Mouse (Mus musculus): ENCODE data around the gene Slc2a12. TPM values are rescaled to one million over a fixed set of nuclear protein-coding genes. Genes with fewer than 3 reads are reported as not detected.

Slc2a12 gene
- total and polyA plus RNA-seq, 3 experiments: 0.01 to 0.35 TPM; not detected in 1

DNA sequence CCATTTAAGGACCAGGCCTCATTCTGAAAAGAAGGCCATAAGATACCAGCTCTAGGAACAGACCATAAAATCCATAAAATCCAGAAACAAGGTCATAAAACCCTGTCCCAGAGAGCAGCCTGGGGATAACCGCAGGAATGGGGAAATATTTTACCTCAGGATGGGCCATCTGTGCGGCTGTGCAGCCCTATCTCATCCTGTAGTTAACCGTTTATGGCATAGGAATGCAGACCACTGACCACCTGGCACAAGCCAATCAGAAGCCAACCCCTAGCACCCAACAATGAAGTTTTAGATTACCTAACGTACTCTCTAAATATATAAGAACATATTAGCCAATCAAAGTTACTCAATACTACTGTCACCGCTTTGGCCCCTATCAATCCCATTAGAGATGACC lies 36.5 kb upstream of the Slc2a12 start:
- no peak for DNase-seq (ENCODE audit: low read depth, low spot score)
- Histone ChIP-seq H3K27ac (ENCODE audit: control insufficient read depth, low read depth, low read length) (no peak overlapping the region), H3K27me3 (ENCODE audit: control insufficient read depth in 1 of 2, insufficient read depth in 2 of 2, low read length in 2 of 2) (0 out of 4 replicates have a peak, but pooled peaks cover 0 to 2% of the 10 kb centered on the region in 2 experiments), H3K9me3 (replicated peaks; ENCODE audit: insufficient read depth, low read length) (no peaks in the 10 kb centered on the region), H3K4me1 (ENCODE audit: control insufficient read depth in 1 of 2, insufficient read depth in 2 of 2, low read length in 2 of 2) (no peaks in the 10 kb centered on the region), H3K4me3 (ENCODE audit: control insufficient read depth in 1 of 2, insufficient read depth in 1 of 2, low read depth in 2 of 2, low read length in 2 of 2) (no peak overlapping the region), H3K79me2 (ENCODE audit: control insufficient read depth, insufficient read depth, low read length, poor library complexity) (no peaks in the 10 kb centered on the region), H3K36me3 (ENCODE audit: control insufficient read depth in 1 of 2, insufficient read depth in 2 of 2, low read length in 2 of 2) (no peaks in the 10 kb centered on the region), H3K9ac (ENCODE audit: control insufficient read depth, low read depth, low read length, poor library complexity, severe bottlenecking) (no peak overlapping the region)
- no peak for TF ChIP-seq ELF1 (IDR thresholded peaks at IDR 0.05; ENCODE audit: low read depth, low read length)
- TF ChIP-seq NELFE (IDR thresholded peaks at IDR 0.05; ENCODE audit: low read depth, low read length): no peak
- TF ChIP-seq ZNF384 (IDR thresholded peaks at IDR 0.05; ENCODE audit: low read depth, low read length): no peak
- TF ChIP-seq SMC3 (IDR thresholded peaks at IDR 0.05; ENCODE audit: low read depth, low read length): no peak
- no peak for TF ChIP-seq GABPA (IDR thresholded peaks at IDR 0.05; ENCODE audit: low read depth, low read length)
- no peak for TF ChIP-seq POLR2A (IDR thresholded peaks at IDR 0.05; ENCODE audit: control insufficient read depth in 1 of 2, insufficient read depth in 1 of 2, low read depth in 1 of 2, low read length in 2 of 2, poor library complexity in 1 of 2)
- TF ChIP-seq SIN3A (IDR thresholded peaks at IDR 0.05; ENCODE audit: low read length): no peak
- TF ChIP-seq MEF2A (IDR thresholded peaks at IDR 0.05; ENCODE audit: extremely low read depth, insufficient replicate concordance, low read depth, low read length, poor library complexity, severe bottlenecking): no peak
- TF ChIP-seq MAX (IDR thresholded peaks at IDR 0.05; ENCODE audit: low read length): no peak
- no peak for TF ChIP-seq MXI1 (IDR thresholded peaks at IDR 0.05; ENCODE audit: low read depth, low read length)
- TF ChIP-seq MAFK (IDR thresholded peaks at IDR 0.05; ENCODE audit: borderline replicate concordance, low read depth, low read length): no peak
- TF ChIP-seq JUND (IDR thresholded peaks at IDR 0.05; ENCODE audit: low read depth, low read length): no peak

DNA sequence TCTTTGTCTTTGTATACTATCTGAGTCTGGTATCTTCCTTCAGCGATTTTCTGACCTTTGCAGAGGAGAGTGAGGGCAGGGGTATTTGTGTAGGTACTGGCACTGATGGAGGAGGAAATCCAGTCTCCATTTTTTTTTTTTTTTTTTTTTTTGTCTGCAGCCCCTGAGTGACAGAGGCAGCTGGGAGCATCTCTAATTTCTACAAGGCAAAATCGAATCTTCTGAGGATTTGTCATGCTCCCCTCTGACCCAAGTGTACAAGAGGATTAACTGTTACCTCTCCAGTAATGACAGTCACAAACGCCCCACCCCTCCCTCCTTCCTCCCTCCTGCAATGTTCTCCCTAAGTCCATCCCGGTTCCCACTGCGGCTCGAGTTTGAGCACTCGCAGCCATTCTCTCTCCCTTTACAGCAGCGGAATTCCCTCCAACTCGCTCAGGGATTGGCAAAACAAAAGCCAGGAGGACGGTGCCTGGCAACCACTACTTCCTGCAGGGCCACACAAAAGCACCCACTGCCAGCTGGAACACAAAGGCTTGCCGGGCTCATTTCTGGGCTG lies 35.9 kb upstream of the Slc2a12 start:
- Histone ChIP-seq H3K27me3 (ENCODE audit: control insufficient read depth in 1 of 2, insufficient read depth in 2 of 2, low read length in 2 of 2) (0 out of 4 replicates have a peak, but pooled peaks cover 0 to 2% of the 10 kb centered on the region in 2 experiments), H3K4me1 (ENCODE audit: control insufficient read depth in 1 of 2, insufficient read depth in 2 of 2, low read length in 2 of 2) (no peaks in the 10 kb centered on the region), H3K4me3 (ENCODE audit: control insufficient read depth in 1 of 2, insufficient read depth in 1 of 2, low read depth in 2 of 2, low read length in 2 of 2) (no peak overlapping the region), H3K27ac (ENCODE audit: control insufficient read depth, low read depth, low read length) (no peak overlapping the region), H3K36me3 (ENCODE audit: control insufficient read depth in 1 of 2, insufficient read depth in 2 of 2, low read length in 2 of 2) (no peaks in the 10 kb centered on the region), H3K79me2 (ENCODE audit: control insufficient read depth, insufficient read depth, low read length, poor library complexity) (no peaks in the 10 kb centered on the region), H3K9me3 (replicated peaks; ENCODE audit: insufficient read depth, low read length) (no peaks in the 10 kb centered on the region), H3K9ac (ENCODE audit: control insufficient read depth, low read depth, low read length, poor library complexity, severe bottlenecking) (no peak overlapping the region)
- no peak for TF ChIP-seq ELF1 (IDR thresholded peaks at IDR 0.05; ENCODE audit: low read depth, low read length)
- TF ChIP-seq EP300 (IDR thresholded peaks at IDR 0.05; ENCODE audit: low read depth in 1 of 2, low read length in 2 of 2): no peak
- no peak for TF ChIP-seq MAX (IDR thresholded peaks at IDR 0.05; ENCODE audit: low read length)
- no peak for TF ChIP-seq CHD1 (IDR thresholded peaks at IDR 0.05; ENCODE audit: low read depth, low read length)
- no peak for TF ChIP-seq ZC3H11A (IDR thresholded peaks at IDR 0.05; ENCODE audit: low read depth, low read length)
- no peak for TF ChIP-seq NELFE (IDR thresholded peaks at IDR 0.05; ENCODE audit: low read depth, low read length)
- TF ChIP-seq GATA1 (IDR thresholded peaks at IDR 0.05; ENCODE audit: low read depth, low read length): no peak
- TF ChIP-seq HCFC1 (IDR thresholded peaks at IDR 0.05; ENCODE audit: low read depth, low read length): no peak
- no peak for TF ChIP-seq USF1 (IDR thresholded peaks at IDR 0.05; ENCODE audit: low read depth, low read length)
- no peak for TF ChIP-seq TBP (IDR thresholded peaks at IDR 0.05; ENCODE audit: low read depth, low read length)
- no peak for TF ChIP-seq USF2 (IDR thresholded peaks at IDR 0.05; ENCODE audit: borderline replicate concordance in 1 of 2, insufficient read depth in 1 of 2, low read depth in 1 of 2, low read length in 2 of 2)
- no peak for TF ChIP-seq KAT2A (conservative IDR thresholded peaks at IDR 0.05; ENCODE audit: low read depth, low read length)
- no peak for TF ChIP-seq JUND (IDR thresholded peaks at IDR 0.05; ENCODE audit: low read depth, low read length)
- TF ChIP-seq MAZ (IDR thresholded peaks at IDR 0.05; ENCODE audit: low read depth, low read length): no peak
- no peak for TF ChIP-seq POLR2AphosphoS5 (IDR thresholded peaks at IDR 0.05; ENCODE audit: borderline replicate concordance, low read depth, low read length)
- TF ChIP-seq UBTF (IDR thresholded peaks at IDR 0.05; ENCODE audit: borderline replicate concordance, insufficient read depth, low read depth, low read length): no peak
- no peak for DNase-seq (ENCODE audit: low read depth, low spot score)

Measured in MEL (cell line).